Mouse (Mus musculus): Measurements from ENCODE around the gene Tcf20. TPM values are rescaled to one million over a fixed set of nuclear protein-coding genes. Genes with fewer than 3 reads are reported as not detected.

Tcf20 gene
- polyA plus RNA-seq, 1 experiment from 2014 or later: 3.9 TPM

- Histone ChIP-seq H3K4me2 (replicated peaks; ENCODE audit: low read depth) (no peak overlapping the region), H3K9ac (ENCODE audit: low read depth, low read length) (no peak overlapping the region), H3K4me3 (ENCODE audit: low read depth, low read length) (no peak overlapping the region), H3K4me1 (replicated peaks; ENCODE audit: control insufficient read depth, insufficient read depth, low read length) (0 out of 2 replicates have a peak, but pooled peaks cover 8% of the 10 kb centered on the region), H3K27ac (ENCODE audit: low read depth, low read length) (no peak overlapping the region), H3K9me3 (ENCODE audit: control insufficient read depth) (no peaks in the 10 kb centered on the region), H3K36me3 (ENCODE audit: control insufficient read depth, insufficient read depth) (no peaks in the 10 kb centered on the region), H3K27me3 (replicated peaks; ENCODE audit: control insufficient read depth, insufficient read depth, low read length) (no peaks in the 10 kb centered on the region)
- 75% methylated on average over 4 of the region's 4 CpGs for WGBS
- no peak for TF ChIP-seq CTCF (IDR thresholded peaks at IDR 0.05; ENCODE audit: low read depth)
- ATAC-seq: no peak
Measured at GRCm38 (mm10) chr15:82902521-82902920, 85.2 kb downstream of the Tcf20 start.

- no peak for TF ChIP-seq CTCF (IDR thresholded peaks at IDR 0.05; ENCODE audit: low read depth)
- no peak overlapping the region for H3K4me2 ChIP-seq (replicated peaks; ENCODE audit: low read depth)
- no peaks in the 10 kb centered on the region for H3K9me3 ChIP-seq (ENCODE audit: control insufficient read depth)
- H3K27ac ChIP-seq (ENCODE audit: low read depth, low read length): no peak overlapping the region
- H3K27me3 ChIP-seq (replicated peaks; ENCODE audit: control insufficient read depth, insufficient read depth, low read length): no peaks in the 10 kb centered on the region
- H3K4me3 ChIP-seq (ENCODE audit: low read depth, low read length): no peak overlapping the region
- H3K36me3 ChIP-seq (ENCODE audit: control insufficient read depth, insufficient read depth): no peaks in the 10 kb centered on the region
- ATAC-seq: no peak
- H3K4me1 ChIP-seq (replicated peaks; ENCODE audit: control insufficient read depth, insufficient read depth, low read length): 0 out of 2 replicates have a peak, but pooled peaks cover 8% of the 10 kb centered on the region
- 52% methylated on average over 6 of the region's 6 CpGs for WGBS
- H3K9ac ChIP-seq (ENCODE audit: low read depth, low read length): no peak overlapping the region
Measured at GRCm38 (mm10) chr15:82901306-82901705, 86.4 kb downstream of the Tcf20 start.

GRCm38 (mm10) chr15:82900331-82900730, 87.3 kb downstream of the Tcf20 start:
- no peak for ATAC-seq
- WGBS: 38% methylated on average over 3 of the region's 3 CpGs
- Histone ChIP-seq H3K4me2 (replicated peaks; ENCODE audit: low read depth) (peak overlapping the region; percentile 98), H3K27me3 (replicated peaks; ENCODE audit: control insufficient read depth, insufficient read depth, low read length) (no peaks in the 10 kb centered on the region), H3K9ac (ENCODE audit: low read depth, low read length) (peak overlapping the region; percentile 94; the same call in 1 of the 2 replicates), H3K27ac (ENCODE audit: low read depth, low read length) (no peak overlapping the region), H3K4me1 (replicated peaks; ENCODE audit: control insufficient read depth, insufficient read depth, low read length) (0 out of 2 replicates have a peak, but pooled peaks cover 8% of the 10 kb centered on the region), H3K9me3 (ENCODE audit: control insufficient read depth) (no peaks in the 10 kb centered on the region), H3K36me3 (ENCODE audit: control insufficient read depth, insufficient read depth) (no peaks in the 10 kb centered on the region), H3K4me3 (ENCODE audit: low read depth, low read length) (no peak overlapping the region; the same call in 1 of the 2 replicates)
- no peak for TF ChIP-seq CTCF (IDR thresholded peaks at IDR 0.05; ENCODE audit: low read depth)

GRCm38 (mm10) chr15:82899676-82900301, 87.9 kb downstream of the Tcf20 start:
- 0 out of 2 replicates have a peak, but pooled peaks cover 8% of the 10 kb centered on the region for H3K4me1 ChIP-seq (replicated peaks; ENCODE audit: control insufficient read depth, insufficient read depth, low read length)
- H3K4me3 ChIP-seq (ENCODE audit: low read depth, low read length): peak overlapping the region; percentile 97
- WGBS: 2% methylated on average over 29 of the region's 56 CpGs
- H3K27ac ChIP-seq (ENCODE audit: low read depth, low read length): peak overlapping the region; percentile 98
- peak; percentile 13; the same call in 1 of the 2 replicates for TF ChIP-seq CTCF (IDR thresholded peaks at IDR 0.05; ENCODE audit: low read depth)
- H3K9me3 ChIP-seq (ENCODE audit: control insufficient read depth): no peaks in the 10 kb centered on the region
- peak overlapping the region; percentile 94 for H3K9ac ChIP-seq (ENCODE audit: low read depth, low read length)
- H3K27me3 ChIP-seq (replicated peaks; ENCODE audit: control insufficient read depth, insufficient read depth, low read length): no peaks in the 10 kb centered on the region
- H3K4me2 ChIP-seq (replicated peaks; ENCODE audit: low read depth): peak overlapping the region; percentile 98
- H3K36me3 ChIP-seq (ENCODE audit: control insufficient read depth, insufficient read depth): no peaks in the 10 kb centered on the region
- ATAC-seq: peak; percentile 89

GRCm38 (mm10) chr15:82898740-82899675, 88.7 kb downstream of the Tcf20 start:
- under 1% methylated on average over 62 of the region's 98 CpGs for WGBS
- TF ChIP-seq CTCF (IDR thresholded peaks at IDR 0.05; ENCODE audit: low read depth): peak; percentile 32; the same call in 1 of the 2 replicates

More at GRCm38 (mm10) chr15:82898740-82899675, 88.7 kb downstream of the Tcf20 start:
- Histone ChIP-seq H3K27me3 (replicated peaks; ENCODE audit: control insufficient read depth, insufficient read depth, low read length) (no peaks in the 10 kb centered on the region), H3K27ac (ENCODE audit: low read depth, low read length) (peak overlapping the region; percentile 98), H3K36me3 (ENCODE audit: control insufficient read depth, insufficient read depth) (no peaks in the 10 kb centered on the region), H3K4me1 (replicated peaks; ENCODE audit: control insufficient read depth, insufficient read depth, low read length) (0 out of 2 replicates have a peak, but pooled peaks cover 8% of the 10 kb centered on the region), H3K9me3 (ENCODE audit: control insufficient read depth) (no peaks in the 10 kb centered on the region), H3K4me3 (ENCODE audit: low read depth, low read length) (peak overlapping the region; percentile 97), H3K4me2 (replicated peaks; ENCODE audit: low read depth) (peak overlapping the region; percentile 98), H3K9ac (ENCODE audit: low read depth, low read length) (peak overlapping the region; percentile 94)
- ATAC-seq: peak; percentile 74
